Mouse (Mus musculus) neutrophil, adult 59 days (primary cell): ENCODE results near the gene Olfr133. TPM values are rescaled to one million over a fixed set of nuclear protein-coding genes. Genes with fewer than 3 reads are reported as not detected.

Source experiments
- total RNA-seq, 2 experiments: library from RNA; stranded (reverse); gene quantifications; 1 replicate in 1 of 2; 2 replicates in 1 of 2; pipeline ENCODE4 v1.2.4; 2023

The Olfr133 gene
- total RNA-seq: not detected

GRCm38 (mm10) chr17:38144981-38145380, at the start of gene Olfr133:
Gene Olfr133 (plus strand): TSS chr17:38145281.

GRCm38 (mm10) chr17:38134426-38134825, 10.7 kb upstream of the Olfr133 start, which contains the start of gene Olfr132:
Gene Olfr132 (minus strand): TSS chr17:38134526.

GRCm38 (mm10) chr17:38171088-38171487, 26.0 kb downstream of the Olfr133 start, which contains the start of gene Olfr134:
Gene Olfr134 (plus strand): TSS chr17:38171388.

Other genes starting within 250 kb of the Olfr133 start
- gene Olfr127, start 244.8 kb upstream of the Olfr133 start, total RNA-seq: not detected
- not detected for gene Olfr128, start 224.7 kb upstream of the Olfr133 start, total RNA-seq
- not detected for gene Olfr761, start 192.2 kb upstream of the Olfr133 start, total RNA-seq
- not detected for gene Olfr129, start 85.2 kb upstream of the Olfr133 start, total RNA-seq
- not detected for gene Olfr130, start 81.4 kb upstream of the Olfr133 start, total RNA-seq
- not detected for gene Olfr131, start 56.6 kb upstream of the Olfr133 start, total RNA-seq
- not detected for gene Olfr132, start 10.8 kb upstream of the Olfr133 start, total RNA-seq
- gene Olfr134, start 26.1 kb downstream of the Olfr133 start, total RNA-seq: not detected
- not detected for gene Olfr135, start 59.1 kb downstream of the Olfr133 start, total RNA-seq
- not detected for gene Olfr138, start 115.8 kb downstream of the Olfr133 start, total RNA-seq
- gene Olfr137, start 162.3 kb downstream of the Olfr133 start, total RNA-seq: not detected
- not detected for gene Olfr136, start 184.6 kb downstream of the Olfr133 start, total RNA-seq